ENCODE assay signal across 8 mouse cellular contexts in genomic region chr8:94118776-94119430, GRCm38 (mm10). TPM values are rescaled to one million over a fixed set of nuclear protein-coding genes. Genes with fewer than 3 reads are reported as not detected.
DNase-seq lines count a peak whose midpoint lies in the region; ATAC-seq and TF ChIP-seq lines count a peak whose summit lies in the region.
"Had no signal": no experiment of that assay in that cellular context is flagged by ENCODE, and none has a peak within 500 bp of the region (broad histone marks: within the 10 kb centered on the region; RNA-seq: fewer than 3 reads in every experiment).

No protein-coding gene starts in this region.

- no peak for TF ChIP-seq CTCF in cortical plate, adult 2 months (IDR thresholded peaks at IDR 0.05; ENCODE audit: extremely low read depth, insufficient read depth, low read length)

- H3K27me3 ChIP-seq in forebrain, embryonic 16.5 days (replicated peaks; ENCODE audit: control insufficient read depth, insufficient read depth, low read length): no peaks in the 10 kb centered on the region
- peaks cover 7% of the 10 kb centered on the region; the same call in 1 of the 2 replicates for H3K27me3 ChIP-seq in liver, embryonic 15.5 days
- H3K27me3 ChIP-seq in heart, embryonic 12.5 days (replicated peaks): no peaks in the 10 kb centered on the region

- no peak overlapping the region for H3K4me3 ChIP-seq in cortical plate, adult 2 months (ENCODE audit: insufficient read depth, low read length)
- no peak overlapping the region for H3K4me3 ChIP-seq in forebrain, embryonic 16.5 days (replicated peaks; ENCODE audit: low read length)
- H3K4me3 ChIP-seq in liver, embryonic 15.5 days (replicated peaks): no peak overlapping the region
- no peak overlapping the region for H3K4me3 ChIP-seq in heart, embryonic 12.5 days
- H3K4me3 ChIP-seq: megakaryocyte, embryonic 14.5 days had no signal

- peaks cover 2% of the 10 kb centered on the region; the same call in 1 of the 2 replicates for H3K4me1 ChIP-seq in cortical plate, adult 2 months (ENCODE audit: control insufficient read depth, insufficient read depth, low read length)
- H3K4me1 ChIP-seq in forebrain, embryonic 16.5 days (replicated peaks; ENCODE audit: control insufficient read depth, insufficient read depth, low read length): peaks cover 29% of the 10 kb centered on the region
- H3K4me1 ChIP-seq in liver, embryonic 15.5 days (replicated peaks): peaks cover 23% of the 10 kb centered on the region
- H3K4me1 ChIP-seq in heart, embryonic 12.5 days (replicated peaks): peaks cover 5% of the 10 kb centered on the region; the same call in 1 of the 2 replicates

- H3K4me2 ChIP-seq in forebrain, embryonic 16.5 days (ENCODE audit: low read length): peak overlapping the region; percentile 2; the same call in 1 of the 2 replicates
- peak overlapping the region; percentile 27 for H3K4me2 ChIP-seq in liver, embryonic 15.5 days
- H3K4me2 ChIP-seq in heart, embryonic 12.5 days: no peak overlapping the region

- peak; percentile 51 to 80 for DNase-seq in layer of hippocampus, adult 18-20 months (ENCODE audit: low spot score in 2 of 2)
- peak; percentile 41 for DNase-seq in right cerebral cortex, postnatal 14 days
- DNase-seq in urinary bladder, adult 2 months (ENCODE audit: low spot score): no peak

- no peaks in the 10 kb centered on the region for H3K36me3 ChIP-seq in forebrain, embryonic 16.5 days (ENCODE audit: control insufficient read depth, insufficient read depth)
- no peaks in the 10 kb centered on the region for H3K36me3 ChIP-seq in liver, embryonic 15.5 days (replicated peaks)
- H3K36me3 ChIP-seq in heart, embryonic 12.5 days: no peaks in the 10 kb centered on the region

- peak overlapping the region; percentile 51 for H3K27ac ChIP-seq in cortical plate, adult 2 months (ENCODE audit: insufficient read depth, low read length)
- peak overlapping the region; percentile 92 for H3K27ac ChIP-seq in forebrain, embryonic 16.5 days (ENCODE audit: low read length)
- peak overlapping the region; percentile 67 for H3K27ac ChIP-seq in liver, embryonic 15.5 days (replicated peaks)
- no peak overlapping the region for H3K27ac ChIP-seq in heart, embryonic 12.5 days (ENCODE audit: poor library complexity, severe bottlenecking)

- H3K9ac ChIP-seq in forebrain, embryonic 16.5 days (replicated peaks; ENCODE audit: low read depth, low read length): no peak overlapping the region
- no peak overlapping the region for H3K9ac ChIP-seq in liver, embryonic 15.5 days
- no peak overlapping the region for H3K9ac ChIP-seq in heart, embryonic 12.5 days

- no peaks in the 10 kb centered on the region for H3K9me3 ChIP-seq in forebrain, embryonic 16.5 days (ENCODE audit: control insufficient read depth, low read length)
- H3K9me3 ChIP-seq in liver, embryonic 15.5 days (replicated peaks): no peaks in the 10 kb centered on the region
- no peaks in the 10 kb centered on the region for H3K9me3 ChIP-seq in heart, embryonic 12.5 days (replicated peaks)
- H3K9me3 ChIP-seq: megakaryocyte, embryonic 14.5 days had no signal

- 1% methylated on average over 6 of the region's 6 CpGs for WGBS in forebrain, embryonic 16.5 days
- 14% methylated on average over 6 of the region's 6 CpGs for WGBS in liver, embryonic 15.5 days (ENCODE audit: insufficient replicate concordance)
- 13% methylated on average over 6 of the region's 6 CpGs for WGBS in heart, embryonic 12.5 days

- ATAC-seq in forebrain, embryonic 16.5 days: peak; percentile 97
- peak; percentile 96 for ATAC-seq in liver, embryonic 15.5 days (ENCODE audit: insufficient read depth)
- no peak for ATAC-seq in heart, embryonic 12.5 days (ENCODE audit: insufficient number of reproducible peaks, low FRiP score)

- 0 out of 2 replicates have a peak, but pooled peaks have one; percentile 11 for TF ChIP-seq POLR2A in cortical plate, adult 2 months (IDR thresholded peaks at IDR 0.05; ENCODE audit: extremely low read depth, insufficient read depth, low read length)

RNA-seq across cellular contexts. Expression of gene Mt4, which starts 18.1 kb away (rescaled TPM):
- not detected in 2 replicates for polyA plus RNA-seq in cortical plate, adult 2 months (2012; rRNA removed)
- polyA plus RNA-seq in forebrain, embryonic 16.5 days (2015; fragmentation: Nextera tagmentation; extraction: Ambion mirVana): not detected in 2 replicates
- not detected for total RNA-seq in layer of hippocampus, adult 18-20 months (2021)
- 0.81 and 1.2 TPM in 2 replicates for polyA plus RNA-seq in liver, embryonic 15.5 days (2015; fragmentation: Nextera tagmentation; extraction: Ambion mirVana)
- polyA plus RNA-seq in urinary bladder, adult 2 months (2012; rRNA removed): not detected in 2 replicates
- polyA plus RNA-seq in heart, embryonic 12.5 days (2016; fragmentation: Nextera tagmentation; extraction: Ambion mirVana): not detected in 2 replicates

RNA-seq across cellular contexts. Expression of gene Bbs2, which starts 20.2 kb away (rescaled TPM):
- polyA plus RNA-seq in cortical plate, adult 2 months (2012; rRNA removed): 67.3 and 72.9 TPM in 2 replicates
- 19.8 and 21.0 TPM in 2 replicates for polyA plus RNA-seq in forebrain, embryonic 16.5 days (2015; fragmentation: Nextera tagmentation; extraction: Ambion mirVana)
- total RNA-seq in layer of hippocampus, adult 18-20 months (2021): 10 to 100 TPM; 26.1 to 28.5 TPM
- polyA plus RNA-seq in liver, embryonic 15.5 days (2015; fragmentation: Nextera tagmentation; extraction: Ambion mirVana): 2.6 and 3.4 TPM in 2 replicates
- polyA plus RNA-seq in urinary bladder, adult 2 months (2012; rRNA removed): 28.8 and 31.8 TPM in 2 replicates
- 6.8 and 9.9 TPM in 2 replicates for polyA plus RNA-seq in heart, embryonic 12.5 days (2016; fragmentation: Nextera tagmentation; extraction: Ambion mirVana)

RNA-seq across cellular contexts. Expression of gene Mt3, which starts 33.5 kb away (rescaled TPM):
- polyA plus RNA-seq in cortical plate, adult 2 months (2012; rRNA removed): 1,778 and 1,863 TPM in 2 replicates
- polyA plus RNA-seq in forebrain, embryonic 16.5 days (2015; fragmentation: Nextera tagmentation; extraction: Ambion mirVana): 191 and 212 TPM in 2 replicates
- 1,000 to 10,000 TPM; 1,203 to 1,275 TPM for total RNA-seq in layer of hippocampus, adult 18-20 months (2021)
- polyA plus RNA-seq in liver, embryonic 15.5 days (2015; fragmentation: Nextera tagmentation; extraction: Ambion mirVana): 0.24 TPM in 1 of 2 replicates, not detected in the other
- 1.6 and 3.5 TPM in 2 replicates for polyA plus RNA-seq in urinary bladder, adult 2 months (2012; rRNA removed)
- polyA plus RNA-seq in heart, embryonic 12.5 days (2016; fragmentation: Nextera tagmentation; extraction: Ambion mirVana): 24.7 and 25.0 TPM in 2 replicates

RNA-seq across cellular contexts. Expression of gene Mt2, which starts 53.6 kb away (rescaled TPM):
- 559 and 591 TPM in 2 replicates for polyA plus RNA-seq in cortical plate, adult 2 months (2012; rRNA removed)
- 30.4 and 42.4 TPM in 2 replicates for polyA plus RNA-seq in forebrain, embryonic 16.5 days (2015; fragmentation: Nextera tagmentation; extraction: Ambion mirVana)
- 100 to 1,000 TPM; 501 to 598 TPM for total RNA-seq in layer of hippocampus, adult 18-20 months (2021)
- 1,256 and 1,483 TPM in 2 replicates for polyA plus RNA-seq in liver, embryonic 15.5 days (2015; fragmentation: Nextera tagmentation; extraction: Ambion mirVana)
- polyA plus RNA-seq in urinary bladder, adult 2 months (2012; rRNA removed): 100.0 and 101 TPM in 2 replicates
- 23.6 and 39.2 TPM in 2 replicates for polyA plus RNA-seq in heart, embryonic 12.5 days (2016; fragmentation: Nextera tagmentation; extraction: Ambion mirVana)

RNA-seq across cellular contexts. Expression of gene Mt1, which starts 60.0 kb away (rescaled TPM):
- 1,137 and 1,412 TPM in 2 replicates for polyA plus RNA-seq in cortical plate, adult 2 months (2012; rRNA removed)
- 75.0 and 96.2 TPM in 2 replicates for polyA plus RNA-seq in forebrain, embryonic 16.5 days (2015; fragmentation: Nextera tagmentation; extraction: Ambion mirVana)
- total RNA-seq in layer of hippocampus, adult 18-20 months (2021): 100 to 1,000 TPM; 625 to 755 TPM
- 5,156 and 5,724 TPM in 2 replicates for polyA plus RNA-seq in liver, embryonic 15.5 days (2015; fragmentation: Nextera tagmentation; extraction: Ambion mirVana)
- polyA plus RNA-seq in urinary bladder, adult 2 months (2012; rRNA removed): 256 and 257 TPM in 2 replicates
- polyA plus RNA-seq in heart, embryonic 12.5 days (2016; fragmentation: Nextera tagmentation; extraction: Ambion mirVana): 129 and 209 TPM in 2 replicates
